Mouse (Mus musculus) liver, embryonic 11.5 days (tissue): Measurements from ENCODE around the gene Gbp2. TPM values are rescaled to one million over a fixed set of nuclear protein-coding genes. Genes with fewer than 3 reads are reported as not detected.
"Not testable (repeated sequence)": the region's sequence is repeated elsewhere in the genome, so short reads cannot be mapped to it uniquely, and the experiment has no call there.

Experiments used
- ATAC-seq: fragments of 200-750 bp; cut with Nextera tagmentation; replicated peaks from 2 replicates; pipeline ENCODE4 v1.8.0; 2017; ENCODE audit warnings: moderate number of reproducible peaks, mild to moderate bottlenecking, moderate TSS enrichment, moderate library complexity; ENCODE audit not compliant: low FRiP score
- DNase-seq: peaks from one replicate; pipeline ENCODE4 v3.0.0-alpha.2; 2017; ENCODE audit warnings: low spot score
- H3K27ac ChIP-seq: fragments of 300-500 bp; sonication (generic); 2 replicates; pipeline ENCODE4 v1.5.1; 2014; ENCODE audit warnings: mild to moderate bottlenecking, low read depth, low read length, control low read depth
- H3K27me3 ChIP-seq: fragments of 300-500 bp; sonication (generic); replicated peaks from 2 replicates; pipeline ENCODE4 v1.6.1; 2014; ENCODE audit warnings: low read length, mixed read lengths; ENCODE audit not compliant: control insufficient read depth, insufficient read depth
- H3K36me3 ChIP-seq: fragments of 300-500 bp; sonication (generic); 2 replicates; pipeline ENCODE4 v1.6.1; 2014; ENCODE audit warnings: mild to moderate bottlenecking, low read length, moderate library complexity, mixed read lengths; ENCODE audit not compliant: control insufficient read depth, insufficient read depth
- H3K4me1 ChIP-seq: fragments of 300-500 bp; sonication (generic); replicated peaks from 2 replicates; pipeline ENCODE4 v1.6.1; 2014; ENCODE audit warnings: low read length, mixed read lengths; ENCODE audit not compliant: control insufficient read depth, insufficient read depth
- H3K4me2 ChIP-seq: fragments of 300-500 bp; sonication (generic); 2 replicates; pipeline ENCODE4 v1.6.1; 2014; ENCODE audit warnings: mild to moderate bottlenecking, control low read depth, moderate library complexity
- H3K4me3 ChIP-seq: fragments of 300-500 bp; sonication (generic); 2 replicates; pipeline ENCODE4 v1.5.1; 2014; ENCODE audit warnings: low read depth, low read length, control low read depth
- H3K9ac ChIP-seq: fragments of 300-500 bp; sonication (generic); 2 replicates; pipeline ENCODE4 v1.6.1; 2014; ENCODE audit warnings: low read depth, low read length, control low read depth
- H3K9me3 ChIP-seq: fragments of 300-500 bp; sonication (generic); 2 replicates; pipeline ENCODE4 v1.6.1; 2016; ENCODE audit warnings: low read length, inconsistent platforms, mixed read lengths; ENCODE audit not compliant: control insufficient read depth
- WGBS: fragments of 180-500 bp; shearing (Covaris S2); extraction: QIAGEN DNeasy Blood & Tissue Kit; methylation state at CpG from one replicate; pipeline ENCODE4 v1.1.7; 2014; 5-methylcytosine and 5-hydroxymethylcytosine counted together
- polyA plus RNA-seq: library from polyadenylated mRNA; unstranded; fragments of >200 nt; fragmentation: Nextera tagmentation; extraction: Ambion mirVana; gene quantifications from 2 replicates; pipeline ENCODE4 v1.2.1, GENCODE M21; 2014

Gene Gbp2
- polyA plus RNA-seq, 1 experiment from 2014 or later = 2.1 TPM

- Histone ChIP-seq H3K27me3 (no peaks in the 10 kb centered on the region), H3K27ac (no peak overlapping the region), H3K9me3 (no peaks in the 10 kb centered on the region), H3K9ac (no peak overlapping the region), H3K4me2 (no peak overlapping the region), H3K4me3 (no peak overlapping the region), H3K36me3 (no peaks in the 10 kb centered on the region), H3K4me1 (no peaks in the 10 kb centered on the region)
- DNase-seq (no peak), ATAC-seq (no peak; the same call in 1 of the 2 replicates)
- 65% methylated on average over 3 of the region's 3 CpGs for WGBS
These were observed 22.5 kb upstream of the Gbp2 start for GRCm38 (mm10) chr3:142597923-142598322.

DNA sequence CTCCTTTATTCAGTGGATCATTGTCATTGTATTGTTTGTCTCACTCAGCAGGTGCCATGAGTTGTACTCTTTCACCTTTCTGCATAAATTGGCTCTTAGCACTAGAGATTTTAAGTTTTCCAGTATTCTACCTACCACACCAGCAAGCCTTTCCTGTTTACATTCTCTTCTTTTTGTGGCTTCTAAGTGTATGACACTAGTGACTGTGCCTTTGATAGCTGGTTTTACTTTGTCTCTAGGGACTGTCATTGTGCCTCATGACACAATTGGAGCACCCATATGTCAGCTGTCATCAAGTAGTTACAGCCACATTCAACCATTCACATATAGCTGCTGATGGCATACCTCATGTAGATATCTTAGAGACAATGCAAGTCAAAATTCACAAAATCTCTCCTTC is 18.7 kb upstream of the Gbp2 start:
- Histone ChIP-seq H3K9ac (no peak overlapping the region), H3K27me3 (no peaks in the 10 kb centered on the region), H3K4me3 (no peak overlapping the region), H3K4me1 (no peaks in the 10 kb centered on the region), H3K36me3 (no peaks in the 10 kb centered on the region), H3K9me3 (no peaks in the 10 kb centered on the region), H3K4me2 (no peak overlapping the region), H3K27ac (no peak overlapping the region)
- DNase-seq (no peak), ATAC-seq (no peak)

GRCm38 (mm10) chr3:142618658-142619057 is 1.7 kb upstream of the Gbp2 start:
- H3K4me3 ChIP-seq = no peak overlapping the region
- ATAC-seq (no peak), DNase-seq (no peak)
- H3K9me3 ChIP-seq = no peaks in the 10 kb centered on the region
- no peaks in the 10 kb centered on the region for H3K27me3 ChIP-seq
- 82% methylated on average over 3 of the region's 3 CpGs for WGBS
- H3K36me3 ChIP-seq = no peaks in the 10 kb centered on the region
- H3K4me1 ChIP-seq = no peaks in the 10 kb centered on the region; the same call in 1 of the 2 replicates
- no peak overlapping the region for H3K27ac ChIP-seq
- H3K9ac ChIP-seq = no peak overlapping the region
- no peak overlapping the region for H3K4me2 ChIP-seq

DNA sequence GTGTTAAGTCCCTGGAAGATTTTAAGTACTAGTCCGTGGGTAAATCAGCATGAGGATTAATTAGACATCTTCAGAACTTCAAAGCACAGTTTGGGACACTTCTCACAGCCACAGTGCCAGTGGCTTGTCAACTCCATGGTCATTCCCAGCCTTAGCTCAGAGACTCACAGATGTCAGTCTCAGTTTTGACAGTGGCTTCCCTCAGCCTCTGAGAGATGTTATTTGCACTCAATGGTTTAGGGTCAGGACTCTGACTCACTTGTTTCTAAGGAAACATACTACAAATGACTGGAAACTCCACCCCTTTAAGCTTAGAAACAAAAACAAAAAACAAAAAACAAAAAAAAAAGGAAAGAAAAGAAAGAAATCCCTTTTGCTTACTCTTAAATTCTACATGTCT is 796 bp upstream of the Gbp2 start:
- H3K27me3 ChIP-seq = no peaks in the 10 kb centered on the region
- no peak overlapping the region for H3K4me2 ChIP-seq
- WGBS = 54% methylated on average over 1 of the region's 1 CpGs
- no peaks in the 10 kb centered on the region for H3K9me3 ChIP-seq
- no peaks in the 10 kb centered on the region for H3K36me3 ChIP-seq
- H3K27ac ChIP-seq = no peak overlapping the region
- H3K4me1 ChIP-seq = no peaks in the 10 kb centered on the region; the same call in 1 of the 2 replicates
- no peak overlapping the region for H3K9ac ChIP-seq
- no peak for ATAC-seq
- H3K4me3 ChIP-seq = no peak overlapping the region
- no peak for DNase-seq

GRCm38 (mm10) chr3:142620956-142621562 is 657 bp downstream of the Gbp2 start:
- H3K36me3 ChIP-seq = no peaks in the 10 kb centered on the region
- no peak overlapping the region for H3K4me3 ChIP-seq
- H3K9ac ChIP-seq = no peak overlapping the region
- ATAC-seq (no peak), DNase-seq (no peak)
- H3K4me1 ChIP-seq = no peaks in the 10 kb centered on the region; the same call in 1 of the 2 replicates
- H3K27me3 ChIP-seq = no peaks in the 10 kb centered on the region
- WGBS = 44% methylated on average over 3 of the region's 3 CpGs
- no peak overlapping the region for H3K27ac ChIP-seq
- H3K4me2 ChIP-seq = peak overlapping the region; percentile 57
- no peaks in the 10 kb centered on the region for H3K9me3 ChIP-seq

DNA sequence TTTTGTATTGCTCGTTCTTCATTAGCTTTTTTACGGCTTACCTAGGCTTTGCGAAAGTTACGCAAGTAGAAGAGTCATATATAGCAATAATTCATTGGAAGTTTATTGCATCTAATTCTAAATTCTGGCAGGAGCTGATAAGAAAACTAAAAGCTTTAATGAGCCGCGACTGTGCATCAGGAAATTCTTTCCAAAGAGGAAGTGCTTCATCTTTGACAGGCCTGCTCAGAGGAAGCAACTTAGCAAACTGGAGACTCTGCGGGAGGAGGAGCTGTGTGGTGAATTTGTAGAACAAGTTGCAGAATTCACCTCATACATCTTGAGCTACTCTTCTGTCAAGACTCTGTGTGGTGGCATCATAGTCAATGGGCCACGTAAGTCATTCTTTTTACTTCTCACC is 10.0 kb downstream of the Gbp2 start:
- DNase-seq = no peak
- H3K4me1 ChIP-seq = no peaks in the 10 kb centered on the region
- no peaks in the 10 kb centered on the region for H3K9me3 ChIP-seq
- no peaks in the 10 kb centered on the region for H3K36me3 ChIP-seq
- no peak overlapping the region for H3K9ac ChIP-seq
- no peak overlapping the region for H3K27ac ChIP-seq
- H3K4me3 ChIP-seq = no peak overlapping the region
- WGBS = 57% methylated on average over 8 of the region's 8 CpGs
- H3K27me3 ChIP-seq = no peaks in the 10 kb centered on the region
- no peak for ATAC-seq
- no peak overlapping the region for H3K4me2 ChIP-seq

DNA sequence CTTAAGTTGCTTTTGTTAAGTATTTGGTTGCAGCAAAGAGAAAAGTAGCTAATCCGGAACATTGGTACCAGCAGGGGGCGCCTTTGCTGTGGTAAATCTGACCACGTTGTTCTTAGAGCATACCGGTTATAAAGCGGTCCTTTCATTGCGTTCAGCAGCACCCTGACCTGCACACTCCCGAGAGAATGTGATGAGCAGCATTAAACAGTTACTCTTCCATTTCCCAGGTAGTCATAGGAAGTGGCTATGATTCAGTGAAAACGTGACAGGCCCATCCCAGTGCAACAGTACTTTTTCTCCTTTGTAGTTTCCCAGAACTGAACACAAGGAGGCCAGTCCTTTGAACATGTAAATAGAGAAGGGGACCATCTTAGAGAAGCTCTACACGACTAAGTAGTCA is 19.8 kb downstream of the Gbp2 start:
- peak overlapping the region; percentile 45 for H3K4me2 ChIP-seq
- DNase-seq = peak; percentile 61
- peak; percentile 51; the same call in 1 of the 2 replicates for ATAC-seq
- no peaks in the 10 kb centered on the region for H3K9me3 ChIP-seq
- no peak overlapping the region for H3K27ac ChIP-seq
- H3K27me3 ChIP-seq = no peaks in the 10 kb centered on the region
- no peak overlapping the region for H3K9ac ChIP-seq
- WGBS = 4% methylated on average over 9 of the region's 9 CpGs
- H3K4me3 ChIP-seq = no peak overlapping the region
- no peaks in the 10 kb centered on the region for H3K4me1 ChIP-seq
- no peaks in the 10 kb centered on the region for H3K36me3 ChIP-seq

- DNase-seq, H3K36me3 ChIP-seq, H3K27ac ChIP-seq, H3K9me3 ChIP-seq, H3K4me2 ChIP-seq, H3K4me1 ChIP-seq, H3K4me3 ChIP-seq, H3K27me3 ChIP-seq, ATAC-seq, H3K9ac ChIP-seq: not testable (repeated sequence)
- 11% methylated on average over 2 of the region's 2 CpGs for WGBS
These were observed 25.5 kb downstream of the Gbp2 start for GRCm38 (mm10) chr3:142645949-142646348.

GRCm38 (mm10) chr3:142647836-142648235 is 27.4 kb downstream of the Gbp2 start:
- not testable (repeated sequence) for H3K4me3 ChIP-seq, H3K4me1 ChIP-seq, H3K27ac ChIP-seq, H3K9ac ChIP-seq, H3K9me3 ChIP-seq, H3K27me3 ChIP-seq, DNase-seq, ATAC-seq, H3K36me3 ChIP-seq, H3K4me2 ChIP-seq
- WGBS = 62% methylated on average over 7 of the region's 7 CpGs
